Mouse (Mus musculus) MEL (cell line): ENCODE data around the gene Cux1. TPM values are rescaled to one million over a fixed set of nuclear protein-coding genes. Genes with fewer than 3 reads are reported as not detected.

ENCODE experiments used
- DNase-seq: peaks from one replicate; pipeline ENCODE4 v3.0.0; 2011; ENCODE audit warnings: low read depth, low spot score
- H3K27ac ChIP-seq: 2 replicates; pipeline ENCODE4 v1.5.1; 2012; ENCODE audit warnings: low read depth, mild to moderate bottlenecking, control low read depth, low read length, moderate library complexity; ENCODE audit not compliant: control insufficient read depth
- H3K27me3 ChIP-seq, 2 experiments: fragments of 150-350 bp in 1 of 2; sonication (generic) in 1 of 2; 2 replicates each; pipeline ENCODE4 v1.6.1; 2012; ENCODE audit warnings: low read length in 2 of 2, mild to moderate bottlenecking in 2 of 2, improper control_type of control experiment in 1 of 2, moderate library complexity in 1 of 2; ENCODE audit not compliant: insufficient read depth in 2 of 2, control insufficient read depth in 1 of 2
- H3K36me3 ChIP-seq, 2 experiments: 2 replicates each; pipeline ENCODE4 v1.6.1; 2012 to 2014; ENCODE audit warnings: low read length in 2 of 2, improper control_type of control experiment in 1 of 2, inconsistent platforms in 1 of 2, mild to moderate bottlenecking in 1 of 2; ENCODE audit not compliant: insufficient read depth in 2 of 2, control insufficient read depth in 1 of 2
- H3K4me1 ChIP-seq, 2 experiments: fragments of 150-350 bp in 1 of 2; sonication (generic) in 1 of 2; 2 replicates each; pipeline ENCODE4 v1.6.1; 2012; ENCODE audit warnings: low read length in 2 of 2, improper control_type of control experiment in 1 of 2, mild to moderate bottlenecking in 1 of 2; ENCODE audit not compliant: insufficient read depth in 2 of 2, control insufficient read depth in 1 of 2
- H3K4me3 ChIP-seq, 2 experiments: fragments of 150-350 bp in 1 of 2; sonication (generic) in 1 of 2; 2 replicates each; pipeline ENCODE4 v1.5.1; 2012; ENCODE audit warnings: low read depth in 2 of 2, low read length in 2 of 2, mild to moderate bottlenecking in 2 of 2, moderate library complexity in 2 of 2, control low read depth in 1 of 2, improper control_type of control experiment in 1 of 2; ENCODE audit not compliant: control insufficient read depth in 1 of 2, insufficient read depth in 1 of 2
- H3K79me2 ChIP-seq: 2 replicates; pipeline ENCODE4 v1.6.1; 2012; ENCODE audit warnings: mild to moderate bottlenecking, low read length, moderate library complexity; ENCODE audit not compliant: control insufficient read depth, poor library complexity, insufficient read depth
- H3K9ac ChIP-seq: 2 replicates; pipeline ENCODE4 v1.6.1; 2012; ENCODE audit warnings: low read depth, mild to moderate bottlenecking, control low read depth, low read length, moderate library complexity; ENCODE audit not compliant: control insufficient read depth, poor library complexity, severe bottlenecking
- H3K9me3 ChIP-seq: fragments of 150-350 bp; sonication (generic); replicated peaks from 2 replicates; pipeline ENCODE4 v1.6.1; 2012; ENCODE audit warnings: mild to moderate bottlenecking, low read length, improper control_type of control experiment, moderate library complexity; ENCODE audit not compliant: insufficient read depth
- BHLHE40 ChIP-seq: IDR thresholded peaks from 2 replicates; pipeline ENCODE4 v1.6.1; 2012; ENCODE audit warnings: low read depth, mild to moderate bottlenecking, inconsistent platforms, low read length, improper control_type of control experiment, borderline replicate concordance
- CHD1 ChIP-seq: IDR thresholded peaks from 2 replicates; pipeline ENCODE4 v1.6.1; 2012; ENCODE audit warnings: low read depth, mild to moderate bottlenecking, inconsistent platforms, low read length, improper control_type of control experiment
- CHD2 ChIP-seq: IDR thresholded peaks from 2 replicates; pipeline ENCODE4 v1.6.1; 2011; ENCODE audit warnings: low read length, improper control_type of control experiment
- CTCF ChIP-seq, 3 experiments: IDR thresholded peaks in 2 of 3; conservative IDR thresholded peaks in 1 of 3; 2 replicates each; pipeline ENCODE4 v1.5.1; 2011 to 2012; ENCODE audit warnings: low read length in 3 of 3, low read depth in 2 of 3, mild to moderate bottlenecking in 2 of 3, improper control_type of control experiment in 1 of 3, inconsistent platforms in 1 of 3, mixed read lengths in 1 of 3, moderate library complexity in 1 of 3; ENCODE audit not compliant: control insufficient read depth in 1 of 3, insufficient read depth in 1 of 3, poor library complexity in 1 of 3, severe bottlenecking in 1 of 3
- E2F4 ChIP-seq: IDR thresholded peaks from 2 replicates; pipeline ENCODE4 v1.6.1; 2011; ENCODE audit warnings: low read depth, low read length, improper control_type of control experiment, borderline replicate concordance
- ELF1 ChIP-seq: IDR thresholded peaks from 2 replicates; pipeline ENCODE4 v1.6.1; 2014; ENCODE audit warnings: low read depth, mild to moderate bottlenecking, inconsistent platforms, low read length, improper control_type of control experiment, moderate library complexity
- EP300 ChIP-seq, 2 experiments: IDR thresholded peaks; 2 replicates each; pipeline ENCODE4 v1.6.1; 2011; ENCODE audit warnings: improper control_type of control experiment in 2 of 2, low read length in 2 of 2, low read depth in 1 of 2, mild to moderate bottlenecking in 1 of 2
- ETS1 ChIP-seq: IDR thresholded peaks from 2 replicates; pipeline ENCODE4 v1.6.1; 2012; ENCODE audit warnings: low read depth, mild to moderate bottlenecking, inconsistent platforms, low read length, improper control_type of control experiment, moderate library complexity
- GABPA ChIP-seq: IDR thresholded peaks from 2 replicates; pipeline ENCODE4 v1.6.1; 2012; ENCODE audit warnings: low read depth, mild to moderate bottlenecking, inconsistent platforms, low read length, improper control_type of control experiment, moderate library complexity
- GATA1 ChIP-seq: IDR thresholded peaks from 2 replicates; pipeline ENCODE4 v1.6.1; 2011; ENCODE audit warnings: low read depth, low read length, improper control_type of control experiment
- HCFC1 ChIP-seq: IDR thresholded peaks from 2 replicates; pipeline ENCODE4 v1.6.1; 2012; ENCODE audit warnings: low read depth, mild to moderate bottlenecking, inconsistent platforms, low read length, improper control_type of control experiment, moderate library complexity
- JUND ChIP-seq: IDR thresholded peaks from 2 replicates; pipeline ENCODE4 v1.6.1; 2011; ENCODE audit warnings: low read depth, mild to moderate bottlenecking, improper control_type of control experiment, low read length
- KAT2A ChIP-seq: conservative IDR thresholded peaks from 2 replicates; pipeline ENCODE4 v1.6.1; 2012; ENCODE audit warnings: low read depth, low read length, improper control_type of control experiment, inconsistent platforms
- MAX ChIP-seq: IDR thresholded peaks from 2 replicates; pipeline ENCODE4 v1.6.1; 2011; ENCODE audit warnings: low read length, improper control_type of control experiment
- MEF2A ChIP-seq: IDR thresholded peaks from 2 replicates; pipeline ENCODE4 v1.6.1; 2014; ENCODE audit warnings: low read depth, mild to moderate bottlenecking, inconsistent platforms, low read length, improper control_type of control experiment; ENCODE audit not compliant: poor library complexity, insufficient replicate concordance, severe bottlenecking; ENCODE audit errors: extremely low read depth
- MYB ChIP-seq: IDR thresholded peaks from 2 replicates; pipeline ENCODE4 v1.6.1; 2011; ENCODE audit warnings: mild to moderate bottlenecking, low read depth, low read length, improper control_type of control experiment
- MYC ChIP-seq: IDR thresholded peaks from 2 replicates; pipeline ENCODE4 v1.6.1; 2011; ENCODE audit warnings: low read depth, mild to moderate bottlenecking, low read length, improper control_type of control experiment, moderate library complexity
- NELFE ChIP-seq: IDR thresholded peaks from 2 replicates; pipeline ENCODE4 v1.6.1; 2011; ENCODE audit warnings: low read depth, low read length, improper control_type of control experiment
- NRF1 ChIP-seq: IDR thresholded peaks from 2 replicates; pipeline ENCODE4 v1.6.1; 2014; ENCODE audit warnings: low read depth, mild to moderate bottlenecking, inconsistent platforms, low read length, improper control_type of control experiment, moderate library complexity; ENCODE audit not compliant: poor library complexity, insufficient read depth, severe bottlenecking
- POLR2A ChIP-seq, 2 experiments: IDR thresholded peaks; 2 replicates each; pipeline ENCODE4 v1.6.1; 2011 to 2012; ENCODE audit warnings: low read length in 2 of 2, mild to moderate bottlenecking in 2 of 2, control low read depth in 1 of 2, improper control_type of control experiment in 1 of 2, low read depth in 1 of 2, moderate library complexity in 1 of 2; ENCODE audit not compliant: control insufficient read depth in 1 of 2, insufficient read depth in 1 of 2, poor library complexity in 1 of 2
- POLR2AphosphoS2 ChIP-seq: IDR thresholded peaks from 2 replicates; pipeline ENCODE4 v1.6.1; 2011; ENCODE audit warnings: low read length, improper control_type of control experiment
- POLR2AphosphoS5 ChIP-seq: IDR thresholded peaks from 2 replicates; pipeline ENCODE4 v1.6.1; 2012; ENCODE audit warnings: low read depth, borderline replicate concordance, mild to moderate bottlenecking, inconsistent platforms, low read length, moderate library complexity, mixed read lengths
- RAD21 ChIP-seq: IDR thresholded peaks from 2 replicates; pipeline ENCODE4 v1.6.1; 2011; ENCODE audit warnings: mild to moderate bottlenecking, low read depth, low read length, improper control_type of control experiment
- RCOR1 ChIP-seq: IDR thresholded peaks from 2 replicates; pipeline ENCODE4 v1.6.1; 2012; ENCODE audit warnings: low read depth, mild to moderate bottlenecking, inconsistent platforms, low read length, improper control_type of control experiment
- SIN3A ChIP-seq: IDR thresholded peaks from 2 replicates; pipeline ENCODE4 v1.6.1; 2012; ENCODE audit warnings: low read length, improper control_type of control experiment, inconsistent platforms
- TAL1 ChIP-seq: IDR thresholded peaks from 2 replicates; pipeline ENCODE4 v1.6.1; 2012; ENCODE audit warnings: mild to moderate bottlenecking, inconsistent platforms, low read length, moderate library complexity, mixed read lengths
- TBP ChIP-seq: IDR thresholded peaks from 2 replicates; pipeline ENCODE4 v1.8.0; 2011; ENCODE audit warnings: low read depth, low read length, improper control_type of control experiment
- UBTF ChIP-seq: IDR thresholded peaks from 2 replicates; pipeline ENCODE4 v1.6.1; 2012; ENCODE audit warnings: low read depth, mild to moderate bottlenecking, inconsistent platforms, low read length, improper control_type of control experiment, moderate library complexity, borderline replicate concordance; ENCODE audit not compliant: insufficient read depth
- USF1 ChIP-seq: IDR thresholded peaks from 2 replicates; pipeline ENCODE4 v1.6.1; 2014; ENCODE audit warnings: low read depth, mild to moderate bottlenecking, inconsistent platforms, low read length, improper control_type of control experiment, moderate library complexity
- USF2 ChIP-seq, 2 experiments: IDR thresholded peaks; 2 replicates each; pipeline ENCODE4 v1.6.1; 2011 to 2012; ENCODE audit warnings: improper control_type of control experiment in 2 of 2, low read length in 2 of 2, borderline replicate concordance in 1 of 2, inconsistent platforms in 1 of 2, low read depth in 1 of 2, mild to moderate bottlenecking in 1 of 2; ENCODE audit not compliant: insufficient read depth in 1 of 2
- ZC3H11A ChIP-seq: IDR thresholded peaks from 2 replicates; pipeline ENCODE4 v1.6.1; 2012; ENCODE audit warnings: low read depth, mild to moderate bottlenecking, inconsistent platforms, low read length, improper control_type of control experiment
- ZKSCAN1 ChIP-seq: IDR thresholded peaks from 2 replicates; pipeline ENCODE4 v1.6.1; 2012; ENCODE audit warnings: low read depth, mild to moderate bottlenecking, inconsistent platforms, low read length, improper control_type of control experiment, moderate library complexity
- ZMIZ1 ChIP-seq: IDR thresholded peaks from 2 replicates; pipeline ENCODE4 v1.6.1; 2012; ENCODE audit warnings: low read depth, mild to moderate bottlenecking, inconsistent platforms, low read length, improper control_type of control experiment, moderate library complexity
- ZNF384 ChIP-seq: IDR thresholded peaks from 2 replicates; pipeline ENCODE4 v1.6.1; 2012; ENCODE audit warnings: low read depth, mild to moderate bottlenecking, inconsistent platforms, low read length, improper control_type of control experiment
- polyA plus RNA-seq, 2 experiments: library from polyadenylated mRNA; stranded (reverse) in 1 of 2; unstranded in 1 of 2; fragments of >175 nt in 1 of 2; fragments of >200 nt in 1 of 2; gene quantifications; 2 replicates each; pipeline versions ENCODE4 v1.2.1 to v1.2.4; 2012; ENCODE audit warnings: low replicate concordance in 2 of 2, low read depth in 1 of 2; ENCODE audit not compliant: insufficient read length in 2 of 2, insufficient read depth in 1 of 2, missing spikeins in 1 of 2
- total RNA-seq: library from RNA; depleted of rRNA; stranded (reverse); fragments of 300-350 nt; gene quantifications from 2 replicates; pipeline ENCODE4 v1.2.3, GENCODE M21; 2012; rRNA removed

Gene Cux1
- total RNA-seq (70.4 and 71.1 TPM in 2 replicates), polyA plus RNA-seq (100 to 1,000 TPM in 1 of 2 experiments, not detected in 1; 104 TPM)

GRCm38 (mm10) chr5:136567176-136568025, at the start of gene Cux1:
Cux1 (minus strand) TSS chr5:136567490.
- Histone ChIP-seq H3K4me3 (peak within 1 kb of the TSS; percentile 99), H3K4me1 (peaks cover 12 to 14% of the 10 kb centered on the region in 2 experiments), H3K79me2 (peaks cover 52% of the 10 kb centered on the region), H3K9ac (peak within 1 kb of the TSS; percentile 99), H3K27me3 (peaks cover 5 to 8% of the 10 kb centered on the region in 2 experiments), H3K36me3 (peaks cover 3 to 21% of the 10 kb centered on the region in 2 experiments; a peak in 3 of 4 replicates), H3K27ac (peak within 1 kb of the TSS; percentile 68), H3K9me3 (no peaks in the 10 kb centered on the region)
- peak; percentile 90 for DNase-seq
- no peak for TF ChIP-seq MEF2A
- no peak; the same call in 1 of the 2 replicates for TF ChIP-seq RCOR1
- no peak; the same call in 1 of the 2 replicates for TF ChIP-seq CHD1
- no peak for TF ChIP-seq ZC3H11A
- peak in 1 of 2 experiments; percentile 55; a peak in 1 of 4 replicates for TF ChIP-seq EP300 (IDR thresholded peaks at IDR 0.05; ENCODE audit: low read depth in 1 of 2, low read length in 2 of 2)
- TF ChIP-seq ELF1: no peak; the same call in 1 of the 2 replicates
- no peak for TF ChIP-seq GABPA
- TF ChIP-seq UBTF: peak; percentile 52; the same call in 1 of the 2 replicates
- no peak for TF ChIP-seq RAD21
- no peak for TF ChIP-seq MAX
- peak; percentile 67; the same call in 1 of the 2 replicates for TF ChIP-seq TBP
- no peak for TF ChIP-seq TAL1
- TF ChIP-seq POLR2AphosphoS2: 0 out of 2 replicates have a peak, but pooled peaks have one; percentile 33
- peak; percentile 70 for TF ChIP-seq HCFC1
- no peak; the same call in 1 of the 2 replicates for TF ChIP-seq KAT2A
- peak; percentile 71 for TF ChIP-seq ZNF384
- no peak for TF ChIP-seq NRF1
- no peak for TF ChIP-seq MYB
- peak; percentile 72 for TF ChIP-seq ETS1
- TF ChIP-seq CTCF (IDR thresholded peaks at IDR 0.05 in 2 of 3, conservative IDR thresholded peaks at IDR 0.05 in 1 of 3; ENCODE audit: control insufficient read depth in 1 of 3, insufficient read depth in 1 of 3, low read depth in 2 of 3, low read length in 3 of 3, poor library complexity in 1 of 3, severe bottlenecking in 1 of 3): peak in 2 of 3 experiments; percentile 49 to 84; a peak in 4 of 6 replicates
- TF ChIP-seq GATA1: no peak
- no peak for TF ChIP-seq USF1
- no peak for TF ChIP-seq MYC
- no peak for TF ChIP-seq POLR2AphosphoS5
- TF ChIP-seq CHD2: no peak
- no peak for TF ChIP-seq E2F4
- TF ChIP-seq JUND: no peak
- peak; percentile 82 for TF ChIP-seq SIN3A
- no peak for TF ChIP-seq ZMIZ1
- peak; percentile 6; the same call in 1 of the 2 replicates for TF ChIP-seq BHLHE40
- no peak for TF ChIP-seq ZKSCAN1
- no peak for TF ChIP-seq USF2 (IDR thresholded peaks at IDR 0.05; ENCODE audit: borderline replicate concordance in 1 of 2, insufficient read depth in 1 of 2, low read depth in 1 of 2, low read length in 2 of 2)
- TF ChIP-seq POLR2A (IDR thresholded peaks at IDR 0.05; ENCODE audit: control insufficient read depth in 1 of 2, insufficient read depth in 1 of 2, low read depth in 1 of 2, low read length in 2 of 2, poor library complexity in 1 of 2): peak; percentile 21 to 62
- TF ChIP-seq NELFE: peak; percentile 62
